Mouse (Mus musculus) midbrain, embryonic 14.5 days (tissue): ENCODE results near the gene Akt1s1. TPM values are rescaled to one million over a fixed set of nuclear protein-coding genes. Genes with fewer than 3 reads are reported as not detected.
A peak's percentile ranks its signal among the peaks of the same experiment; 100 is the strongest.

ENCODE experiments used
- ATAC-seq: fragments of 200-750 bp; cut with Nextera tagmentation; 2 replicates; pipeline ENCODE4 v1.8.0; 2017; ENCODE audit warnings: moderate number of reproducible peaks, moderate library complexity; ENCODE audit not compliant: low FRiP score, low TSS enrichment
- DNase-seq: peaks from one replicate; pipeline ENCODE4 v3.0.0-alpha.2; 2015
- H3K27ac ChIP-seq: fragments of 300-500 bp; sonication (generic); replicated peaks from 2 replicates; pipeline ENCODE4 v1.5.1; 2014; ENCODE audit warnings: mild to moderate bottlenecking, low read depth, low read length, moderate library complexity
- H3K27me3 ChIP-seq: fragments of 300-500 bp; sonication (generic); 2 replicates; pipeline ENCODE4 v1.6.1; 2014; ENCODE audit warnings: low read length, control low read depth, mixed read lengths; ENCODE audit not compliant: control insufficient read depth, insufficient read depth
- H3K36me3 ChIP-seq: fragments of 300-500 bp; sonication (generic); 2 replicates; pipeline ENCODE4 v1.6.1; 2014; ENCODE audit warnings: low read length, control low read depth; ENCODE audit not compliant: control insufficient read depth, insufficient read depth
- H3K4me1 ChIP-seq: fragments of 300-500 bp; sonication (generic); 2 replicates; pipeline ENCODE4 v1.6.1; 2014; ENCODE audit warnings: mild to moderate bottlenecking, antibody characterized with exemption, low read length, control low read depth; ENCODE audit not compliant: control insufficient read depth, insufficient read depth
- H3K4me2 ChIP-seq: fragments of 300-500 bp; sonication (generic); 2 replicates; pipeline ENCODE4 v1.6.1; 2014; ENCODE audit warnings: mild to moderate bottlenecking, low read length, moderate library complexity
- H3K4me3 ChIP-seq: fragments of 300-500 bp; sonication (generic); replicated peaks from 2 replicates; pipeline ENCODE4 v1.5.1; 2014; ENCODE audit warnings: low read depth, low read length
- H3K9ac ChIP-seq: fragments of 300-500 bp; sonication (generic); replicated peaks from 2 replicates; pipeline ENCODE4 v1.6.1; 2014; ENCODE audit warnings: mild to moderate bottlenecking, low read length, moderate library complexity
- H3K9me3 ChIP-seq: fragments of 300-500 bp; sonication (generic); 2 replicates; pipeline ENCODE4 v1.6.1; 2016; ENCODE audit warnings: low read length, control low read depth, mixed read lengths; ENCODE audit not compliant: control insufficient read depth
- WGBS: fragments of 180-500 bp; shearing (Covaris S2); extraction: QIAGEN DNeasy Blood & Tissue Kit; methylation state at CpG from one replicate; pipeline ENCODE4 v1.1.7; 2014; 5-methylcytosine and 5-hydroxymethylcytosine counted together
- microRNA counts: library from miRNA; unstranded; fragments of <30 nt; microRNA quantifications from one replicate; lab custom pipeline; 2016
- microRNA-seq: library from miRNA; unstranded; fragments of <30 nt; microRNA quantifications from one replicate; pipeline ENCODE4, GENCODE M21; 2016
- polyA plus RNA-seq: library from polyadenylated mRNA; unstranded; fragments of >200 nt; fragmentation: Nextera tagmentation; extraction: Ambion mirVana; gene quantifications from 2 replicates; pipeline ENCODE4 v1.2.1, GENCODE M21; 2014

Gene Akt1s1
- polyA plus RNA-seq, 1 experiment from 2014 or later = 61.9 TPM

GRCm38 (mm10) chr7:44895206-44895592, 46.4 kb downstream of the Akt1s1 start:
- H3K4me3 ChIP-seq = peak overlapping the region; percentile 63
- peak overlapping the region; percentile 84 for H3K4me2 ChIP-seq
- no peak for ATAC-seq
- DNase-seq = no peak
- peak overlapping the region; percentile 85 for H3K27ac ChIP-seq
- 0 out of 2 replicates have a peak overlapping the region, but pooled peaks have one; percentile 18 for H3K9ac ChIP-seq
- H3K4me1 ChIP-seq = peaks cover 49% of the 10 kb centered on the region
- H3K27me3 ChIP-seq = no peaks in the 10 kb centered on the region
- 16% methylated on average over 7 of the region's 7 CpGs for WGBS
- peaks cover 20% of the 10 kb centered on the region for H3K36me3 ChIP-seq
- no peaks in the 10 kb centered on the region for H3K9me3 ChIP-seq

- peak within 1 kb of the TSS; percentile 63 for H3K4me3 ChIP-seq
- H3K9me3 ChIP-seq = no peaks in the 10 kb centered on the region
- H3K4me2 ChIP-seq = peak within 1 kb of the TSS; percentile 84
- peaks cover 20% of the 10 kb centered on the region for H3K36me3 ChIP-seq
- H3K9ac ChIP-seq = peak within 1 kb of the TSS; percentile 70
- H3K4me1 ChIP-seq = peaks cover 43% of the 10 kb centered on the region
- WGBS = under 1% methylated on average over 34 of the region's 34 CpGs
- DNase-seq (peak; percentile 97), ATAC-seq (peak; percentile 81)
- H3K27ac ChIP-seq = peak within 1 kb of the TSS; percentile 85
- no peaks in the 10 kb centered on the region for H3K27me3 ChIP-seq
Observed at GRCm38 (mm10) chr7:44895593-44896434, 47.0 kb downstream of the Akt1s1 start, which contains the start of gene Fuz. Fuz (plus strand) TSS chr7:44896079.

GRCm38 (mm10) chr7:44896499-44896898, 47.7 kb downstream of the Akt1s1 start:
- peaks cover 39% of the 10 kb centered on the region for H3K4me1 ChIP-seq
- H3K36me3 ChIP-seq = peaks cover 27% of the 10 kb centered on the region
- WGBS = 25% methylated on average over 10 of the region's 10 CpGs
- peak overlapping the region; percentile 84 for H3K4me2 ChIP-seq
- no peak for DNase-seq
- no peaks in the 10 kb centered on the region for H3K9me3 ChIP-seq
- ATAC-seq = no peak
- peak overlapping the region; percentile 63 for H3K4me3 ChIP-seq
- peak overlapping the region; percentile 85 for H3K27ac ChIP-seq
- H3K27me3 ChIP-seq = no peaks in the 10 kb centered on the region
- peak overlapping the region; percentile 70 for H3K9ac ChIP-seq

GRCm38 (mm10) chr7:44898607-44899006, 49.8 kb downstream of the Akt1s1 start:
- Histone ChIP-seq H3K4me1 (peaks cover 33% of the 10 kb centered on the region), H3K9me3 (no peaks in the 10 kb centered on the region), H3K9ac (no peak overlapping the region), H3K36me3 (peaks cover 46% of the 10 kb centered on the region), H3K27me3 (no peaks in the 10 kb centered on the region), H3K4me2 (no peak overlapping the region), H3K27ac (no peak overlapping the region), H3K4me3 (no peak overlapping the region)
- 38% methylated on average over 19 of the region's 19 CpGs for WGBS
- ATAC-seq (no peak), DNase-seq (no peak)

GRCm38 (mm10) chr7:44900632-44901031, 51.8 kb downstream of the Akt1s1 start:
- WGBS = 87% methylated on average over 11 of the region's 11 CpGs
- Histone ChIP-seq H3K4me3 (no peak overlapping the region), H3K4me2 (no peak overlapping the region), H3K9ac (no peak overlapping the region), H3K27ac (no peak overlapping the region), H3K9me3 (no peaks in the 10 kb centered on the region), H3K36me3 (peaks cover 67% of the 10 kb centered on the region), H3K4me1 (0 out of 2 replicates have a peak, but pooled peaks cover 17% of the 10 kb centered on the region), H3K27me3 (no peaks in the 10 kb centered on the region)
- DNase-seq = no peak
- ATAC-seq = no peak

GRCm38 (mm10) chr7:44901230-44901722, 52.5 kb downstream of the Akt1s1 start:
- DNase-seq (peak; percentile 74), ATAC-seq (peak; percentile 9; the same call in 1 of the 2 replicates)
- H3K4me3 ChIP-seq = no peak overlapping the region
- 19% methylated on average over 21 of the region's 21 CpGs for WGBS
- 0 out of 2 replicates have a peak, but pooled peaks cover 16% of the 10 kb centered on the region for H3K4me1 ChIP-seq
- no peaks in the 10 kb centered on the region for H3K9me3 ChIP-seq
- H3K4me2 ChIP-seq = peak overlapping the region; percentile 32
- peaks cover 73% of the 10 kb centered on the region for H3K36me3 ChIP-seq
- H3K27me3 ChIP-seq = no peaks in the 10 kb centered on the region
- H3K27ac ChIP-seq = 0 out of 2 replicates have a peak overlapping the region, but pooled peaks have one; percentile 37
- H3K9ac ChIP-seq = 0 out of 2 replicates have a peak overlapping the region, but pooled peaks have one; percentile 20

MicroRNAs within 50 kb of the gene (microRNA counts, 519-probe panel; counts per million panel counts)
- microRNA mmu-miR-707 (lab: Ali Mortazavi, UCI) = not detected

Small RNA genes lying within 50 kb of the gene (microRNA-seq; reads per million reads assigned to microRNA genes)
- not detected for gene Mir707

Other genes starting within 250 kb of the Akt1s1 start
- gene Myh14, start 178.1 kb upstream of the Akt1s1 start, polyA plus RNA-seq = 2.5 and 2.7 TPM in 2 replicates
- not detected in 2 replicates for gene Izumo2, start 140.2 kb upstream of the Akt1s1 start, polyA plus RNA-seq
- 22.6 and 26.8 TPM in 2 replicates for gene Vrk3, start 100.6 kb upstream of the Akt1s1 start, polyA plus RNA-seq
- gene Zfp473, start 97.9 kb upstream of the Akt1s1 start, polyA plus RNA-seq = 0.58 and 0.89 TPM in 2 replicates
- 29.1 and 35.2 TPM in 2 replicates for gene Nup62, start 32.9 kb upstream of the Akt1s1 start, polyA plus RNA-seq
- 0.97 and 1.4 TPM in 2 replicates for gene Il4i1, start 32.6 kb upstream of the Akt1s1 start, polyA plus RNA-seq
- gene Atf5, start 32.3 kb upstream of the Akt1s1 start, polyA plus RNA-seq = 2.2 and 2.8 TPM in 2 replicates
- 107 and 122 TPM in 2 replicates for gene Tbc1d17, start 88 bp downstream of the Akt1s1 start, polyA plus RNA-seq
- gene Pnkp, start 8.1 kb downstream of the Akt1s1 start, polyA plus RNA-seq = 28.8 and 30.4 TPM in 2 replicates
- 480 and 508 TPM in 2 replicates for gene Ptov1, start 20.8 kb downstream of the Akt1s1 start, polyA plus RNA-seq
- gene Med25, start 43.7 kb downstream of the Akt1s1 start, polyA plus RNA-seq = 114 and 128 TPM in 2 replicates
- 16.7 and 17.2 TPM in 2 replicates for gene Fuz, start 47.1 kb downstream of the Akt1s1 start, polyA plus RNA-seq
- 124 and 133 TPM in 2 replicates for gene Ap2a1, start 80.5 kb downstream of the Akt1s1 start, polyA plus RNA-seq
- gene Tsks, start 94.2 kb downstream of the Akt1s1 start, polyA plus RNA-seq = not detected in 2 replicates
- gene Cpt1c, start 125.9 kb downstream of the Akt1s1 start, polyA plus RNA-seq = 50.1 and 52.3 TPM in 2 replicates
- gene Prmt1, start 137.6 kb downstream of the Akt1s1 start, polyA plus RNA-seq = 236 and 281 TPM in 2 replicates
- gene Irf3, start 148.7 kb downstream of the Akt1s1 start, polyA plus RNA-seq = 46.7 and 54.0 TPM in 2 replicates
- gene Bcl2l12, start 149.7 kb downstream of the Akt1s1 start, polyA plus RNA-seq = 11.8 and 15.4 TPM in 2 replicates
- gene Scaf1, start 167.4 kb downstream of the Akt1s1 start, polyA plus RNA-seq = 60.6 and 61.2 TPM in 2 replicates
- 9.7 and 13.2 TPM in 2 replicates for gene Rras, start 169.0 kb downstream of the Akt1s1 start, polyA plus RNA-seq
- gene Prr12, start 203.9 kb downstream of the Akt1s1 start, polyA plus RNA-seq = 19.5 and 21.4 TPM in 2 replicates
- 55.3 and 65.9 TPM in 2 replicates for gene Nosip, start 213.4 kb downstream of the Akt1s1 start, polyA plus RNA-seq
- gene Prrg2, start 213.7 kb downstream of the Akt1s1 start, polyA plus RNA-seq = 10.1 and 12.2 TPM in 2 replicates
- 31.2 and 59.3 TPM in 2 replicates for gene Rcn3, start 243.2 kb downstream of the Akt1s1 start, polyA plus RNA-seq